Mouse (Mus musculus) gastrocnemius, postnatal 10 days (tissue): ENCODE data around the gene Ube2d1. TPM values are rescaled to one million over a fixed set of nuclear protein-coding genes. Genes with fewer than 3 reads are reported as not detected.

Source experiments
- DNase-seq: peaks from one replicate; pipeline ENCODE4 v3.0.0; 2021; ENCODE audit warnings: mixed read lengths
- total RNA-seq, 2 experiments: library from RNA; stranded (reverse); gene quantifications; 2 replicates each; pipeline ENCODE4 v1.2.3; 2021

Ube2d1 gene
- total RNA-seq, 2 experiments from 2014 or later: 141 to 158 TPM

GRCm38 (mm10) chr10:71291179-71291661, 6.2 kb upstream of the Ube2d1 start:
- DNase-seq: no peak

- DNase-seq: peak; percentile 45
These were observed 444 bp downstream of the Ube2d1 start for GRCm38 (mm10) chr10:71284511-71285125.

- DNase-seq: no peak
These were observed 941 bp downstream of the Ube2d1 start for GRCm38 (mm10) chr10:71284131-71284510.

GRCm38 (mm10) chr10:71273008-71273739, 11.9 kb downstream of the Ube2d1 start:
- DNase-seq: no peak

- DNase-seq: no peak
These were observed 17.1 kb downstream of the Ube2d1 start for GRCm38 (mm10) chr10:71267973-71268372.

- DNase-seq: no peak
These were observed 17.6 kb downstream of the Ube2d1 start for GRCm38 (mm10) chr10:71267511-71267910.

GRCm38 (mm10) chr10:71265067-71265466, 20.0 kb downstream of the Ube2d1 start:
- no peak for DNase-seq

GRCm38 (mm10) chr10:71261637-71262036, 23.4 kb downstream of the Ube2d1 start:
- DNase-seq: no peak

GRCm38 (mm10) chr10:71258943-71259342, 26.1 kb downstream of the Ube2d1 start:
- DNase-seq: no peak

GRCm38 (mm10) chr10:71258516-71258915, 26.5 kb downstream of the Ube2d1 start:
- DNase-seq: no peak

GRCm38 (mm10) chr10:71253147-71253546, 31.9 kb downstream of the Ube2d1 start:
- no peak for DNase-seq

GRCm38 (mm10) chr10:71252421-71252820, 32.6 kb downstream of the Ube2d1 start:
- peak; percentile 12 for DNase-seq

- DNase-seq: peak; percentile 29
These were observed 33.2 kb downstream of the Ube2d1 start for GRCm38 (mm10) chr10:71251846-71252245.

GRCm38 (mm10) chr10:71251256-71251655, 33.8 kb downstream of the Ube2d1 start:
- no peak for DNase-seq

GRCm38 (mm10) chr10:71250472-71250871, 34.6 kb downstream of the Ube2d1 start:
- peak; percentile 8 for DNase-seq

- DNase-seq: no peak
These were observed 35.8 kb downstream of the Ube2d1 start for GRCm38 (mm10) chr10:71249086-71249880.

GRCm38 (mm10) chr10:71246956-71247355, 38.1 kb downstream of the Ube2d1 start:
- no peak for DNase-seq

- no peak for DNase-seq
These were observed 45.5 kb downstream of the Ube2d1 start for GRCm38 (mm10) chr10:71239479-71240120.

GRCm38 (mm10) chr10:71238240-71238554, 46.9 kb downstream of the Ube2d1 start, which contains the start of gene Tfam:
Tfam (minus strand) TSS chr10:71238280.
- no peak for DNase-seq

GRCm38 (mm10) chr10:71237516-71238239, 47.4 kb downstream of the Ube2d1 start:
- DNase-seq: peak; percentile 96

- DNase-seq: no peak
These were observed 51.0 kb downstream of the Ube2d1 start for GRCm38 (mm10) chr10:71234071-71234470.

- peak; percentile 95 for DNase-seq
These were observed 59.2 kb downstream of the Ube2d1 start for GRCm38 (mm10) chr10:71225894-71226293.
